Mouse (Mus musculus) cerebellum, postnatal 10 days (tissue): ENCODE measurements around the gene Tns4.

Experiments used
- DNase-seq, 2 experiments: peaks; one replicate each; pipeline ENCODE4 v3.0.0; 2021; ENCODE audit warnings: mixed read lengths in 2 of 2

Gene Tns4

GRCm38 (mm10) chr11:99088486-99088885 is 620 bp downstream of the Tns4 start:
- DNase-seq, result no peak

GRCm38 (mm10) chr11:99084366-99084765 is 4.7 kb downstream of the Tns4 start:
- DNase-seq, result no peak

GRCm38 (mm10) chr11:99083516-99083915 is 5.6 kb downstream of the Tns4 start:
- no peak for DNase-seq

- peak; percentile 43 to 56 for DNase-seq
Observed at GRCm38 (mm10) chr11:99082098-99082497, 7.0 kb downstream of the Tns4 start.

GRCm38 (mm10) chr11:99081566-99081965 is 7.5 kb downstream of the Tns4 start:
- no peak for DNase-seq

- DNase-seq, result no peak
Observed at GRCm38 (mm10) chr11:99080902-99081543, 8.1 kb downstream of the Tns4 start.

- no peak for DNase-seq
Observed at GRCm38 (mm10) chr11:99077869-99078268, 11.2 kb downstream of the Tns4 start.

GRCm38 (mm10) chr11:99076744-99077319 is 12.3 kb downstream of the Tns4 start:
- DNase-seq, result no peak

- DNase-seq, result no peak
Observed at GRCm38 (mm10) chr11:99073781-99074180, 15.3 kb downstream of the Tns4 start.

- DNase-seq, result no peak
Observed at GRCm38 (mm10) chr11:99071866-99072265, 17.2 kb downstream of the Tns4 start.

- no peak for DNase-seq
Observed at GRCm38 (mm10) chr11:99068455-99068854, 20.7 kb downstream of the Tns4 start.

GRCm38 (mm10) chr11:99067591-99067990 is 21.5 kb downstream of the Tns4 start:
- no peak for DNase-seq

GRCm38 (mm10) chr11:99065979-99066378 is 23.1 kb downstream of the Tns4 start:
- DNase-seq, result peak; percentile 89 to 95

GRCm38 (mm10) chr11:99065353-99065752 is 23.8 kb downstream of the Tns4 start:
- no peak for DNase-seq

- no peak for DNase-seq
Observed at GRCm38 (mm10) chr11:99063406-99064131, 25.5 kb downstream of the Tns4 start.

GRCm38 (mm10) chr11:99062661-99063060 is 26.4 kb downstream of the Tns4 start:
- DNase-seq, result no peak

GRCm38 (mm10) chr11:99060435-99060834 is 28.7 kb downstream of the Tns4 start:
- DNase-seq, result no peak

GRCm38 (mm10) chr11:99055571-99056452 is 33.3 kb downstream of the Tns4 start:
- DNase-seq, result no peak

- peak; percentile 65 to 67 for DNase-seq
Observed at GRCm38 (mm10) chr11:99055143-99055542, 34.0 kb downstream of the Tns4 start.

- DNase-seq, result peak; percentile 52 to 64
Observed at GRCm38 (mm10) chr11:99047643-99048042, 41.5 kb downstream of the Tns4 start.

GRCm38 (mm10) chr11:99047120-99047519 is 42.0 kb downstream of the Tns4 start:
- DNase-seq, result peak; percentile 83 to 89

GRCm38 (mm10) chr11:99045159-99045889 is 43.8 kb downstream of the Tns4 start:
- peak in 1 of 2 experiments; percentile 43 for DNase-seq
